Mouse (Mus musculus) brain, adult 2 months (tissue): ENCODE results near the gene March9.
"Not testable (repeated sequence)": the region's sequence is repeated elsewhere in the genome, so short reads cannot be mapped to it uniquely, and the experiment has no call there.

Source experiments
- DNase-seq: peaks from one replicate; pipeline ENCODE4 v3.0.0; 2011; ENCODE audit warnings: low read depth, low spot score

March9 gene

DNA sequence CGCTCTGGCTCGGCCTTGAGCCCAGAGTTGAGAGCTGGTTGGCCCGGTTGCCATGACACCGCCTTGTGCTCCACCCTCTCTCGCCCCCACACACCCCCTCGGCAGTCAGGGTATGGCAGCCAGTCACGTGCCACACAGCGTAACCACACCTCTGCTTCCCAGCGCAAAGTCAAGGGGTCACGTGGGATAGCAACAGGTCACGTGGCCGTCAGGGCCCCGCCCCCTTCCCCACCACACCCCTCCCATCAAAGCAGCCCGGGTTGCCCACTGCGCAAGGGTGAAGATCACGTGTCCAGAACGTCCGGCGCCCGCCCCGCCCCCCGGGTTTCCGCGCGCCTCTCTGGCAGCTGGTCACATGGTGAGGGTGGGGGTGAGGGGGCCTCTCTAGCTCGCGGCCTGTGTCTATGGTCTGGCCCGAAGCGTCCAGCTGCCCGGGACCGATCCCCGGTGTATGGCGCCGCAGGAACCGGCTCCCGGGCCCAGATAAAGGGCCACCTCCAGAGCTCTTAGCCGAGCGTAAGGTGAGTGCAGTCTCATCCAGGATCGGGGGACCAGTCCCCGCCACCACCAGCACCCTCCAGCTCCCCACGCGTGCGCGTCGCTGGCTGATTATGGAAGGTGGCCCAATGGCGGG, 3.4 kb upstream of the March9 start, which contains the start of gene Cdk4:
TSS of gene Cdk4 (plus strand) at position 296 of the 634 bp plus-strand sequence.
- DNase-seq: peak; percentile 100

- DNase-seq: no peak
Observed at GRCm38 (mm10) chr10:127062503-127062902, 2.5 kb upstream of the March9 start.

DNA sequence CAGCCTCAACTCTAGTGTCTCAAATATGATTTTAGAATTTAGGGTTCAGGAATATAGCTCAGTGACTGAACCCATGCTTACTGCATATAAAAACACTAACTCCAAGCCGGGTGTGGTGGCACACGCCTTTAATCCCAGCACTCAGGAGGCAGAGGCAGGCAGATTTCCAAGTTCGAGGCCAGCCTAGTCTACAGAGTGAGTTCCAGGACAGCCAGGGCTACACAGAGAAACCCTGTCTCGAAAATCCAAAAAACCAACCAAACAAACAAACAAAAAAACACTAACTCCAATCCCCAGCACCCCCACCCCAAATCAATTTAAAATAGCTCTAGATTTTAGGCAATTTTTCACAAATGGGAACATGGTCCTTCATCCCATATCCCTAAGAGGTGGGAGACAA, 2.1 kb upstream of the March9 start:
- not testable (repeated sequence) for DNase-seq

GRCm38 (mm10) chr10:127061513-127061912, 1.5 kb upstream of the March9 start:
- no peak for DNase-seq

DNA sequence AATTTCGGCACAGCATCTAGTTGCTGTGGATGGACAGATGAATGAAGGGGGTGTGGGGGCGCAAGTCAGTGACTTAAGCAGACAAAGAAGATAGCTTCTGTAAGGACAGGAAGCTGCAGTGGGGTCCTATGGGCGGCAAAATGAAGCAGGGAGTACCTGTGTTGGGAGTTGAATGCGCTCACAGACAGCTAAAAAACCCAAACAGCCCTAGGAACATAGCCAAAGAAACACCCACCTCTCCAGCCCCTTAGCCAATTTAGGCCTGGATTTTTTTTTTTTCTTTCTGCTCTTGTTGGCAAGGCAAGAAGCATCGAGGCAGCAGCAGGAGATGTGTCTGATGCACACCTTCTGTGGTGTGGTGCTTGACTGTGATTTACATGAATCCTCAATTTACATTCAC, 1.1 kb upstream of the March9 start:
- no peak for DNase-seq

- no peak for DNase-seq
Observed at GRCm38 (mm10) chr10:127059174-127059967, 613 bp downstream of the March9 start.

- DNase-seq: no peak
Observed at GRCm38 (mm10) chr10:127058708-127059107, 1.3 kb downstream of the March9 start.

DNA sequence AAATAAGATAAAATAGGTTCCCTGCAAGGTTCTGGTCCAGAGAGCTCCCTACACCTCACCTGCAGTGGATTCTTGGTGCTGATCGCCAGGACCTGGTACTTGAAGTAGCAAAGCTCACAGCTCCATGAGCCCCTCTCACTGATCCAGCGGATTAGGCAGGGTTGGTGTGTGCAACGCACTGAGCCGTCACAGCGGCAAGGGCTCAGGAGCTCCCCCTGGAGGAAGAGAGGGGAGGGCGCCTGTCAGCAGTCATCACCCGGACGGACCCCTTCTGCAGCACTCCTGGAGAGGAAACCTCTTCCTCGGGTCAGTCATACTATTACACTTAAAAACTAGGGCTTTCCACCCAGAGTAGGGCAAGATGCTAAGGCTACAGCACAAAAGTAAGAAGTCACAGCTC, 1.8 kb downstream of the March9 start:
- peak; percentile 79 for DNase-seq

GRCm38 (mm10) chr10:127056490-127056889, 3.5 kb downstream of the March9 start:
- no peak for DNase-seq

GRCm38 (mm10) chr10:127055406-127055805, 4.6 kb downstream of the March9 start:
- no peak for DNase-seq

DNA sequence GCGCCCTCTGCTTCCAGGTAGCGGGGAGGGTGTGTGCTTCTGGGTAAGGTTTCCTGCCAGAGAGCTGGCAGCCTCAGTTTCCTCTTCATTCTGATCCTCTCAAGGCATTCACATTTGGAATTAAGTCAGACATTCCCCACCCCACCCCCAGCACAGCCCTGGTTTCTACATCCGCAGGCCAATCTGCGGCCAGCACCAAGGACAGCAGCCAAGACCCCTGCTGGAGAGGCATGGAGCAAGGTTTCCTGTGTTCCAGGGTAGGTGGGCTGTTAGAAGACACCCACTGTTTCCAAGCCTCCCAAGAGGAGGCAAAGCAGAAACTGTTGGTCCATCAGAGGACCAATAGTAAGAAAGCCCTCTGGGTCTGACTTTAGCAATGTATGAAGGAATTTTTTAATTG, 5.3 kb downstream of the March9 start:
- DNase-seq: no peak

DNA sequence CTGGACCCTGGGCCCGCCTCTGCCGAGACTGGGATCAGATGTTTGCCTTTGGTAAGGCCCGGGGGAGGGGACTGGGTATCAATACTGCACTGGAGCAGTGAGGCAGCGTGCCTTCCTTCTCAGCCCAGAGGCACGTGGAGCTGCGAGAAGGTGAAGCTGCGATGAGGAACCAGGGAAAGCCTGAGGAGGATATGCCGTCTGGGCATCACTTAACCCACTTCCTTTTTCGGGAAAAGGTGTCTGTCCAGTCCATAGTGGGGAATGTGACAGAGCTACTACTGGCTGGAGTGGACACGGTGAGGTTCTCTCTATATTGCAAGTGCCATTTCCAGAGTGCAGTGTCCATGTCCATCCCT, 9.9 kb downstream of the March9 start:
- DNase-seq: no peak

DNA sequence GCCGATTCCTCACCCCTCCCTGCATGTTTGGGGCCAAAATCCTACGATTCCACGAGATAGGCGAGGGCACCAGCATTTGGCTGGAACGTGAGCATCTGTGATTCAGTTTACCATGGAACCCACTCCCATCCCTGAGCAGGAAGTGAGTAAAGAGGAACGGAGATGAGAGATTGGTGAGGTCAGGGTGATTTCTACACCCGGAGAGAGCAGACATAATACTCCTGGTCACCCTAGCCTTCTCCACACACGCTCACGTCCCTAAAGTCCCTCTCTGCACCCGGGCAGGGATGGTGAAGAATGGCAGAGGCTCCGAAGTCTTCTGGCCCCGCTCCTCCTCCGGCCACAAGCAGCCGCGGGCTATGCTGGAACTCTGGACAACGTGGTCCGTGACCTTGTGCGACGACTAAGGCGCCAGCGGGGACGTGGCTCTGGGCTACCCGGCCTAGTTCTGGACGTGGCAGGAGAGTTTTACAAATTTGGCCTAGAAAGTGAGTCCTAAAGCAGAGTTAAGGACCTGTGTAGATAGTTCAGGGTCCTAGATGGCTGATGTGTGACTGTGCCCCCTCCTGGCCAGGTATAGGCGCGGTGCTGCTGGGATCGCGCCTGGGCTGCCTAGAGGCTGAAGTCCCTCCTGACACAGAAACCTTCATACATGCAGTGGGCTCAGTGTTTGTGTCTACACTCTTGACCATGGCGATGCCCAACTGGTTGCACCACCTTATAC, 10.4 kb downstream of the March9 start:
- DNase-seq: no peak

GRCm38 (mm10) chr10:127048608-127049394, 11.2 kb downstream of the March9 start:
- peak; percentile 53 for DNase-seq

GRCm38 (mm10) chr10:127047954-127048353, 12.0 kb downstream of the March9 start, which contains the start of gene Cyp27b1:
Cyp27b1 (plus strand) TSS chr10:127048250.
- DNase-seq: no peak

DNA sequence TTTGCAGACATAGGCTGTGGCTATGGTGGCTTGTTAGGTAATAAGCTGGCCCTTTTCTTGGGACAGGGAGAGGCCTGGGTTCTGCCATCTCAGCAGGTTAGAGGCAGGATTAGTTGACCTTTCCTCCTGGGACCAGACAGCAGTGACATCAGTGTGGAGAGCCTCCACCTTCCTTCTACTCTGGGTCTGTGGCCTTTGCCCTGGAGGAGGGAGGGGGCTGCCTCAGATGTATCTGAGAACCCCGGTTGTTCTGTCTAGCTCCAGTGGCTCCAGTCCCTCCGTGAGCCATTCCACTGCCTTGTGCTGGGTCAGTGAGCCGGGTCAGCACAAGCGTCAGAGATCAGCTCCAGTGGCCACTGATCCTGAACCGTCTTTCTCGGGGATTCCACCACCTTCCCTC, 16.8 kb downstream of the March9 start:
- DNase-seq: no peak

DNA sequence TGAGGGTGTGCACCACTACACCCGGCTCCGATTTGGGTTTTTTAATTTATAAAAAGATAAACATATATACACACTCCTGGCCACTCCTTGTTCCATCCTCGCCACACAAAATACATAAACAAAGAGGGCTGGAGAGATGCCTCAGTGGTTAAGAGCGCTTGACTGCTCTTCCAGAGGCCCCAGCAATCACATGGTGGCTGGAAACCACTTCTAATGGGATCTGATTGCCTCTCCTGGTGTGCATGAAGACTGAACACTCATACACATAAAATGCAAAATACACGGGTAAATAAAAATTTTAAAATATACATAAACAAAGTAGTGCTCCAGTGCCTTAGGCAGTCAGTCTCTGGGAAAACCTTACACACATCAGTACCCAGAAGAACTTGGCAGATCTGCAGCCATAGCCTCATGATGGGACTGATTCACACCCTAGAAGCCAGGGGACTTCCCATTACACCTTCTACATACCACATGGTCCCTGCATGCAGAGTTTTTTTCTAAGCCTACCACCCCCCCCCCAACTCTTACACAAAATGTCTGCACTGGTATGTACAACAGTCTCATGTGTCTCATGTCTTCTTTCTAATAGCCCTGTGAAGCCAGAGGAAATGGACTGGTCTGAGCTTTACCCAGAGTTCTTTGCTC, 17.4 kb downstream of the March9 start:
- no peak for DNase-seq

DNA sequence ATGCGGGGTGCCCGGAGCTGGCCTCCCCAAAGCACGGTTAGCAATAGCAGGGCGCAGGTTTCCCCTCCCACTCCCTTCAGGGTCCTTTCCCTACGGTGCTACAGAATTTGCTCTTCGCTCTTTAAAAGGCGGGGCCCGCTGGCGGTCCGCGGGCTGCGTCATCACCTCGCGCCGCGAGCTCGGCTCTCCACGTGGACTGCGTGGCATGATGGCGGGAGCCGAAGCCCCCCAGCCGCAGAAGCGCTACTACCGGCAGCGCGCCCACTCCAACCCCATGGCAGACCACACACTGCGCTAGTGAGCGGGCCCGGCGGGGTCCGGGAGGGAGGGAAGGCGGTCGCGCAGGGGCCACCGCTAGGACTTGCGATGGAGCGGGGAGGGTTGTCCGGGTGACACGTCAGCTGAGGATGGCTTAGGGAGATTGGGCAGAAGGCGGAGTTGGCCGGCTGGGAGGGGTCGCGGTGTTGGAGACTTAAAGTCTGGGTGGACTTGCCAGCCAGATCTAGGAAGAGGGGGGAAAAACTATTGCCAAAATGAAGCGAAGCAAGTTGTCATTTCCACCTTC, 18.1 kb downstream of the March9 start:
- peak; percentile 92 for DNase-seq

DNA sequence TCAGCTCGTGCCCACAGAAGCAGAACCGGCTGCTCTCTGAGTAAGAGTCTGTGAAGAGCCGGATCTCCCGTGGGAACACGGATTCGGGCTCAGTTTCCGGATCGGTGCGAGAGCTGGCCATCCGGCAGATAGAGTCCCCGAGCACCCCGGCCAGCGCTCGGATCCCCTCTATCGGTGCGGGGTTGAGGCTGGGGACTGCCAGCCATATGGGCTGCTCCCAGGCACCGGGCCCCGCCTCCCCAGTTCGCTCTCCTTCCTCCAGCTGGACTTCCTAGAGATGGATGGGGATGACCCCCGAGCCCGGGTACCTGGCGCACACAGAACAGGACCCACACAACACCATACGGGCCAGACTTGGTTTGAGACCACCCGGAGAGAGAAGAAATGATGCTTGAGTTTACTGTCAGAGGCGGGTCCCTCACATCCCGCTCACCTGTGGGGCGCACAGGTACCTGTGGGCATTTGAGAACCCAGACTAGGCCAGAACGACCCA, 18.7 kb downstream of the March9 start, which contains the start of the genes Mettl1 and Eef1akmt3:
TSS of gene Mettl1 (plus strand) at position 141 of the 493 bp plus-strand sequence.
TSS of gene Eef1akmt3 (minus strand) at position 240 of the 493 bp plus-strand sequence.
- DNase-seq: no peak

DNA sequence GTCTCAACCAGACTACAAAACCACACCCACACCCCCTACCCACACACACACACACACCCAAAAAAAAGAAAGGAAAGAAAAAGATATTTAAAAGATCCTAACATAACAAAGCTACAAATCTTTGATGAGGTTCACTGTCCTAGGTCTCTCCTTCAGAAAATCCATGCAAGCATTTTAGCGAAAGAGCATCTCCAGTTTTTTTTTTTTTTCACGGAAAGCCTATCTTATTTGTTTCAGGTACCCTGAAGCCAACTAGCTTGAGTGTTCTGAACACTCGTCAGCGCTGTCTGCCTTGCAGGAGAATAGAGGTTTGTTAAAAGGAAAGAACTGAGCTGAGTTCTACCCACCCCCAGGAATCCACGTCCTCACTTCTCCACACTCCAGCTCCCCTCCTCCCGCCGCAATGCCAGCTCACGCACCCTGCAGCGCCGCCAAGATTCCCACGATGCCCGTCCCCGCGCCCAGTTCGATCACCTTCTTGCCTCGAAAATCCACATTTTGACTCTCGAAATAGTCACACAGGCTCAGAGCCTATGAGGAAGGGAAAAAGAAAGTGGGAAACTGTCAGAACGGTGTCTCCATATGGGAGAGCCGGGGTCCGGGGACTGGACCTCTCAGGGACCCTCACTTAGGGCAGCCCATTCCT, 19.3 kb downstream of the March9 start:
- peak; percentile 63 for DNase-seq
